Mouse (Mus musculus): ENCODE data around the gene Dlgap3.

- TF ChIP-seq ZC3H11A (IDR thresholded peaks at IDR 0.05; ENCODE audit: borderline replicate concordance, low read depth, low read length) (no peak), CHD2 (IDR thresholded peaks at IDR 0.05; ENCODE audit: low read depth, low read length) (no peak), HCFC1 (IDR thresholded peaks at IDR 0.05; ENCODE audit: borderline replicate concordance, insufficient read depth, low read length) (no peak)
Measured at GRCm38 (mm10) chr4:127211318-127211717, 42.3 kb downstream of the Dlgap3 start.

Data from ES-E14 (cell line).